Mouse (Mus musculus) lung, postnatal 0 days (tissue): ENCODE measurements around the gene Gls. TPM values are rescaled to one million over a fixed set of nuclear protein-coding genes. Genes with fewer than 3 reads are reported as not detected.
A peak's percentile ranks its signal among the peaks of the same experiment; 100 is the strongest.

Source experiments
- ATAC-seq: fragments of 200-750 bp; cut with Nextera tagmentation; 2 replicates; pipeline ENCODE4 v1.8.0; 2017; ENCODE audit warnings: moderate library complexity
- DNase-seq: peaks from one replicate; pipeline ENCODE4 v3.0.0-alpha.2; 2016; ENCODE audit warnings: low spot score
- H3K27ac ChIP-seq: fragments of 300-500 bp; sonication (generic); 2 replicates; pipeline ENCODE4 v1.5.1; 2014; ENCODE audit warnings: antibody characterized with exemption, mild to moderate bottlenecking, low read length, mixed read lengths
- H3K27me3 ChIP-seq: fragments of 300-500 bp; sonication (generic); replicated peaks from 2 replicates; pipeline ENCODE4 v1.6.1; 2014; ENCODE audit warnings: low read length, mixed read lengths; ENCODE audit not compliant: insufficient read depth
- H3K36me3 ChIP-seq: fragments of 300-500 bp; sonication (generic); 2 replicates; pipeline ENCODE4 v1.6.1; 2014; ENCODE audit warnings: low read length, mixed read lengths; ENCODE audit not compliant: insufficient read depth
- H3K4me1 ChIP-seq: fragments of 300-500 bp; sonication (generic); 2 replicates; pipeline ENCODE4 v1.6.1; 2014; ENCODE audit warnings: antibody characterized with exemption, low read depth, low read length, mixed read lengths; ENCODE audit not compliant: insufficient read depth
- H3K4me2 ChIP-seq: fragments of 300-500 bp; sonication (generic); replicated peaks from 2 replicates; pipeline ENCODE4 v1.6.1; 2014; ENCODE audit warnings: low read depth, mild to moderate bottlenecking, low read length, moderate library complexity, mixed read lengths
- H3K4me3 ChIP-seq: fragments of 300-500 bp; sonication (generic); 2 replicates; pipeline ENCODE4 v1.5.1; 2014; ENCODE audit warnings: low read depth, low read length
- H3K9ac ChIP-seq: fragments of 300-500 bp; sonication (generic); replicated peaks from 2 replicates; pipeline ENCODE4 v1.6.1; 2014; ENCODE audit warnings: low read depth, mild to moderate bottlenecking
- H3K9me3 ChIP-seq: fragments of 300-500 bp; sonication (generic); 2 replicates; pipeline ENCODE4 v1.6.1; 2016; ENCODE audit warnings: low read length, mixed read lengths
- CTCF ChIP-seq: IDR thresholded peaks from 2 replicates; pipeline ENCODE4 v1.5.1; 2016; ENCODE audit warnings: antibody characterized with exemption, mild to moderate bottlenecking
- EP300 ChIP-seq: IDR thresholded peaks from 2 replicates; pipeline ENCODE4 v1.6.1; 2016; ENCODE audit warnings: antibody characterized with exemption, mild to moderate bottlenecking, control low read depth
- WGBS: fragments of 180-500 bp; shearing (Covaris S2); extraction: QIAGEN DNeasy Blood & Tissue Kit; methylation state at CpG from one replicate; pipeline ENCODE4 v1.1.7; 2014; 5-methylcytosine and 5-hydroxymethylcytosine counted together
- polyA plus RNA-seq: library from polyadenylated mRNA; unstranded; fragments of >200 nt; fragmentation: Nextera tagmentation; extraction: Ambion mirVana; gene quantifications from 2 replicates; pipeline ENCODE4 v1.2.1, GENCODE M21; 2015

Gls gene
- polyA plus RNA-seq, 1 experiment from 2014 or later = 13.0 TPM

GRCm38 (mm10) chr1:52116441-52116840 lies 116.6 kb downstream of the Gls start:
- DNase-seq (no peak), ATAC-seq (no peak)
- H3K4me2 ChIP-seq = no peak overlapping the region
- peaks cover 6% of the 10 kb centered on the region; the same call in 1 of the 2 replicates for H3K4me1 ChIP-seq
- no peak overlapping the region for H3K4me3 ChIP-seq
- H3K9me3 ChIP-seq = no peaks in the 10 kb centered on the region
- H3K27ac ChIP-seq = 0 out of 2 replicates have a peak overlapping the region, but pooled peaks have one; percentile 11
- no peak for TF ChIP-seq CTCF
- TF ChIP-seq EP300 = no peak
- H3K9ac ChIP-seq = no peak overlapping the region
- H3K36me3 ChIP-seq = no peaks in the 10 kb centered on the region
- WGBS = 65% methylated on average over 3 of the region's 3 CpGs
- no peaks in the 10 kb centered on the region for H3K27me3 ChIP-seq

GRCm38 (mm10) chr1:52113666-52114069 lies 119.4 kb downstream of the Gls start:
- H3K4me2 ChIP-seq = peak overlapping the region; percentile 59
- H3K4me3 ChIP-seq = peak overlapping the region; percentile 37
- ATAC-seq (peak; percentile 98), DNase-seq (peak; percentile 98)
- no peaks in the 10 kb centered on the region for H3K36me3 ChIP-seq
- no peaks in the 10 kb centered on the region for H3K9me3 ChIP-seq
- under 1% methylated on average over 32 of the region's 32 CpGs for WGBS
- peaks cover 6% of the 10 kb centered on the region; the same call in 1 of the 2 replicates for H3K4me1 ChIP-seq
- peak overlapping the region; percentile 48 for H3K9ac ChIP-seq
- peak; percentile 99 for TF ChIP-seq CTCF
- TF ChIP-seq EP300 = peak; percentile 86; the same call in 1 of the 2 replicates
- H3K27me3 ChIP-seq = no peaks in the 10 kb centered on the region
- H3K27ac ChIP-seq = peak overlapping the region; percentile 82

Other genes starting within 250 kb of the Gls start
- 0.73 and 1.0 TPM in 2 replicates for gene Stat4, start 246.1 kb downstream of the Gls start, polyA plus RNA-seq
- 36.3 and 39.3 TPM in 2 replicates for gene Stat1, start 113.8 kb downstream of the Gls start, polyA plus RNA-seq